Mouse (Mus musculus) liver, adult 10 weeks (tissue): ENCODE data around the gene Ncor1. TPM values are rescaled to one million over a fixed set of nuclear protein-coding genes. Genes with fewer than 3 reads are reported as not detected.

Source experiments
- polyA plus RNA-seq: library from polyadenylated mRNA; stranded (reverse); fragments of 350-450 nt; fragmentation: Illumina TruSeq; extraction: RNeasy Lipid Tissue Mini Kit (QIAGEN cat#74804); gene quantifications from one replicate; pipeline ENCODE4 v1.2.3, GENCODE M21; 2014; ENCODE audit warnings: low read depth, low replicate concordance

Gene Ncor1
- polyA plus RNA-seq, result 59.1 TPM

DNA sequence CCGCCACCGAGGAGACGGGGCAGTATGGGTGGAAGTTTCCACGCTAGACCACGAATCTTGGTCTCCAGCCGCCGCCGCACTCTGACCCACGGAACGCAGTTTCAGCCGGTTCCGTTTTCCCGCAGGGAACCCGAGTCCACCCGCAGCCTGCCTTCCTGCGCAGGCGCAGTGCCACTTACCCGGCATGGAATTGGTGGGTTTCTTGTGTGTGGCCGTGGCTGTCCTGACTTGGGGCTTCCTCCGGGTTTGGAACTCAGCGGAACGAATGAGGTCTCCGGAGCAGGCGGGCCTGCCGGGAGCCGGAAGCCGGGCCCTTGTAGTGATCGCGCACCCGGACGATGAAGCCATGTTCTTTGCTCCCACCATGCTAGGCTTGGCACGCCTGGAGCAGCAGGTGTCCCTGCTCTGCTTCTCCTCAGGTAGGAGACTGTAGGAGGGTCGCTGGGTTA is at the start of gene Ncor1, which contains the start of gene Pigl:
Ncor1 (minus strand) TSS at position 266 of the 449 bp plus-strand sequence.
Pigl (plus strand) TSS at position 185 of the 449 bp plus-strand sequence.

DNA sequence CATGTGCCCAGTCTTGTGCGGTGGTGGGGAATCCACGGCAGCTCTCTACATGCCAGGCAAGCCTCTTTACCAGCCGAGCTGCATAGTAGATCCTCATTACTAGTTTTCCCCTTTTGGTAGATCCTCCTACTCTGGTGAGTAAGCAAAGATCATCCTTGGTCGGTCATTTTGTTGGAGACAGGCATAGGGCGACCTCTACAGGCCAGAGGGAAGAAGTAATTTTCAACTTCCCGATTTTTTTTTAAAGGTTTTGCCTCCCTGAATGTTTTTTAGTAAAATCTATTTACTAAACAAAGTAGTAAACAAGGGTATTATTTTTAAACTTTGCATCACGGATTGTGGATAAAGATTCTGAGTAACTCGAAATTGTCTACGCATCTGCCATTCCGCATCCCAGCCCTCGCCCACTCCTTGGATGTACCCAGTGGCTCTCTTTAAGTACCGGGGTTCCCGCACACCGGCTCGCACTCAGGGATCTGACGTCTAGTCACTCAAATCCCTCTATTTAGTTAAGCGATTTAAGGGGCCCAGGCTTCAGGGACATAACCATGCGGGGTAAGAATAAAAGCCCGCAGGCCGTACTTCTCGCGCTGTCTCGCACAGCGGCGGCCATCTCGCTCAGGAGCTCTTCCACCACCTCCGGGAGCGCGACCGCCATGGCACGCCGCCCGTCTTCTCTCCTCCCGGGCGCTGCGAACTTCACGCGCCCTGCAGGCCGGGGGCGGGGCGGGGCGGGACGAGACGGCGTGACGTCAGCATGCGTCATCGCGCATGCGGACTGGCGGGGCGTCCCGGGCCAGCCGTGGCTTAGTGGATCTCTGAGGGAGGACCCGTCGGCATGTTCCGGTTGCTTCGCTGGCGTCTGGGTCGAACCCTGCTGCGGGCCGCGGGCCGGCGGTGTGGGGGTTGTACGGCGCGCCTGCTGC is 177.4 kb downstream of the Ncor1 start, which contains the start of the genes Zswim7 and Ttc19:
Zswim7 (minus strand) TSS at position 701 of the 926 bp plus-strand sequence.
Ttc19 (plus strand) TSS at position 799 of the 926 bp plus-strand sequence.

Other genes starting within 250 kb of the Ncor1 start
- not detected for gene Adora2b, start 209.6 kb downstream of the Ncor1 start, polyA plus RNA-seq
- gene Zswim7, start 177.2 kb downstream of the Ncor1 start, polyA plus RNA-seq, result 6.4 TPM
- 31.5 TPM for gene Ttc19, start 177.1 kb downstream of the Ncor1 start, polyA plus RNA-seq
- 2.2 TPM for gene Pigl, start 81 bp downstream of the Ncor1 start, polyA plus RNA-seq
- 18.1 TPM for gene Cenpv, start 80.7 kb upstream of the Ncor1 start, polyA plus RNA-seq
- gene Ubb, start 92.6 kb upstream of the Ncor1 start, polyA plus RNA-seq, result 54.0 TPM
- gene Trpv2, start 115.9 kb upstream of the Ncor1 start, polyA plus RNA-seq, result not detected
- 0.45 TPM for gene Lrrc75a, start 190.0 kb upstream of the Ncor1 start, polyA plus RNA-seq
- 2.1 TPM for gene Mmgt2, start 190.1 kb upstream of the Ncor1 start, polyA plus RNA-seq